Mouse (Mus musculus): ENCODE measurements at regions not wholly inside any gene's neighbourhood (a gene's known extent, or its start where the extent isn't known, plus 50 kb on each side); places are given as distances from the start of the nearest gene placed in this dataset.

DNA sequence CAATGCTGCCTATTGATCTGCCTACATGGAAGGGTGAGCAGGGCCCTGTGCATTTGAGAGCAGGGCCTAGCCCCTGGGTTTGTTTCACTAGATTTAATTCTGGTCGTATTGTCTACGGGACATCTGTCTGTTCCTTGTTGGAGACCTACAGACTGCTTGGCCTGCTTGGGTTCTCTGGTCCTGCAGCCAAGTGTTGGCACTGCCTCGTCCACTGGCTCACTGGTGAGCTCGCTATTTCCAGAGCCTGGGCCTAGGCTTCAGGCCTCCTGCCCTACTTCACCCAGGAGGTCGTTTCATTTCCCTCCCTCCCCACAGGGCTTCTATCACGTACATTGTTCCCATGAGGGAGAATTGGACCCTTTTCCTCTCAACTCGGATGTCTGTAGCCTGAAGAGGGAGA, 62.2 kb upstream of the Blcap start:
- DNase-seq (ENCODE audit: inconsistent age in 2 of 2, low spot score in 1 of 2), result no peak

DNA sequence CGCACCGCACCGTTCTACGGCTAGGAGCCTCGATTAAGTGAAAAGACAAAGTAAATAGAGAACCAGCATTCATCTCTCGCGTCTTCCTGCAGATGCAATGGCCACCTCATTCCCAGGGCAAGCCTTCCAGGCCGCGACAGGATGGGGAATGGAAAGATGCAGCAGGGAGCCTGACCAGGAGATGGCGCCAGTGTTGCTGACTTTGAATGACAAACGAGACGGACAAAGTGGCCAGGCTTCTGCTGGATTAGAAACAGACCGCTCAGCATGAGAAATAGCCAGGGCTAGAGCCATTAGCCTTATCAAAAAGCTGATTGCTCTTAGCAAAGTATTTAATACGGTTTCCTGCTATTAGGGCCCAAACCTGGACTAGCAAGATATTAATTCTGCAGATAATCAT, 64.6 kb upstream of the Blcap start:
- peak; percentile 85 to 96 for DNase-seq (ENCODE audit: inconsistent age in 2 of 2, low spot score in 1 of 2)

GRCm38 (mm10) chr2:157640873-157641272, 69.8 kb upstream of the Blcap start:
- DNase-seq (ENCODE audit: inconsistent age in 2 of 2, low spot score in 1 of 2), result peak in 1 of 2 experiments; percentile 32

DNA sequence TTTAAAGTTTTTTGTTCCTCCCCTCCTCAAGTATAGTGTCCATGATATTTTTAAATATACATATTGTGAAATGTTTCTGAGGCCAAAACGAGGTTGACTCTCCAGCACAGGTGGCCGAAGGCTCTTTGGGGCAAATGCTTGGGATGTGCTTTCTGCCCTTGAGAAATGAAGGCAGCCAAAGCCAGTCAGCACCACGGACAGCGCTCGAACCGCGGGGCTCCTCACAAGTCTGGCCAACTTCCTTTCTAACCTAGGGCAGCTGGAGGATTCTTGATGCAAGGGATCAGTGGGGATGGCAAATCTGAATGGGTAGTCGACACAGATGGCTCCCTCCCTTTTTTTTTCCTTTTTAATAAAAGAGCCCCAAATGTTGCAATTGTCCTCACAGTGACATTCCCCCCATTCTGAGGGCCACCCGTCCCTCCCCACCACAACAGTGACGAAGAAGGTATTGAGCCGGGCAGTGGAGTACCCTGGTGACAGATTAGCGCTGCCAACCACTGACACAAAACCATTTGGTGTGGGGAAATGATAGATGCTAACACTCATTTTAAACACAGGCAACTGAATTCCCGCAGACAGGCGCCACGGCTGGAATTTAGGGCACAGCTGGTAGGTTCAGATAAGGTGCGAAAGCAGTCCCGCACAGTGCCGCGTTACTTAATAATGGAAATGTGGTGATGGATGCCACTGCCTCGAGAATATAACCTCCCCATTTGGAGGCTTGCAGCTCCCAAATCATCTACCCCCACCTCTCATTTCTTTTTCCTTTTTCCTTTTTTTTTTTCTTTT, 73.4 kb upstream of the Ctnnbl1 start:
- DNase-seq (ENCODE audit: inconsistent age in 2 of 2, low spot score in 1 of 2), result peak; percentile 24 to 76

DNA sequence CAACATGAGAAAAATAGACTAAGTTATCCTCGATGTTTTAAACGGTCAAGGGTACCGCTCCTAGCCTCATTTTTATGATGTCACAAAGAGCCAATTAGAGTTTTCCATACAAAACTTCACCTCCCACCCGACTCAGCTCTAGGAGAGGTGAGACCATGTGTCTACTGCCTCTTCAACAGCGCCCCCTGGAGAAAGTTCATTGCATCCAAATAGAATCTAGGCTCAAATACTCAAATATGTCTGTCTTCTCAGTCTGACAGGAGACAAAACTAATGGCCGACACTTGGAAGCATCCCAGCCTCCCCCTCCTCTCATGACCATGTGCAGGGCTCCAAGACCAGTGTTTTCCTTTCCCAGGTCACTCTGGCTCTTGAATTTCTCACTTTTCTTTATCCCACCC, 72.7 kb upstream of the Ctnnbl1 start:
- DNase-seq (ENCODE audit: inconsistent age in 2 of 2, low spot score in 1 of 2), result no peak

DNA sequence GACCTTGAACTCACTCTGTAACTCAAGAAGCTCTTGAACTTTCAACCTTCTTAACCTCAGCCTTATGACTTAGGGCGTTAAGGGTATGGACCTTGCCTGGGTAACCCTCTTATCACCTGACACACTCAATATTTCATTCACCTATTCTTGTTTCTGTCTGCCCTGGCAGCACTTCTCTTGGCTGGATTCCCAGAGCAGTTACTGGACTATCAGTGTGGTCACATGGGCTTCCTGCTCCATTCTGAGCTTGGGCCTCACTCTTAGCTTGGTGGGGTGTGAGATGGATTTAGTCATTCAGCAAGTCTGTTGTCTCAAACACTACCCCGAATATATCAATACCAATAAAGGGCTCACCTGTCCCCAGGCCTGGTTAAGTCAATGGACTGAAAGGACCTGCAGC, 67.0 kb upstream of the Ctnnbl1 start:
- DNase-seq (ENCODE audit: inconsistent age in 2 of 2, low spot score in 1 of 2), result peak in 1 of 2 experiments; percentile 13

- no peak for DNase-seq (ENCODE audit: inconsistent age in 2 of 2, low spot score in 1 of 2)
Observed at GRCm38 (mm10) chr2:157674906-157675305, 62.3 kb upstream of the Ctnnbl1 start.

DNA sequence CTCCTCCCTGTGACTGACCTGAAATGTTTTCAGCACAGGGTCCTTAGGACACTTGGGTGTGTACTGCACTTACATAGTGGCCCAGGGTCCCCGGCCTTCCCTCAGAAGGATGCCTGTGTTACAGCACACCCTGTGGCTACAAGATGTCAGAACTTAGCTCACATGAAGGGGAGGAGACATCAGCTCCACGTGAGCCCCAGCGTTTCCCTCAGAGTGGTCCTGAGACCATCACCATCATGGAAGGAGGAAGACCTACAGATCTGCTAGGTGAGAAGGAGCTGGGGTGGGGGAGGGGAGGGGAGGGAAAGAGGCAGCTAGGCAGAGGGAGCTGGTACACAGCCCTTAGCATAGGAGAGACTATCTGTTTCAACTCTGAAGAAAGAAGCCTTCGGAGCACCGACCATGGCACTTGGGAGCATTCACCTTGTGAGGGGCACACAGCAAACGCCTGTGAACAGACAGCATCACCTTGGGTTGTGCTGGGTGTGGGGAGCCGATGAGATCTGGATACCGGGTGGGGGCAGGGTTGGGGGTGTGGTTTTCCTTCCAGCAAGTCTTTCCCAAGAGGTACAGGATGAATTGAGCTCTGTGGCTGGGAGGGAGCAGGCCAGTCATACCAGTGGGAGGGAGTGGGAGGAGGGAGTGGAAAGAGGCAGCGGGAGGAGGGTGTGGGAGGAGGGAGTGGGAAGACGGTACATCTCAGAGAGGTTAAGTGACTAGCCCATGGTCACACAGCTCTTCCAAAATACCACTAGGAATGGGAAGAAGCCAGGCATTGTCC, 60.6 kb upstream of the Ctnnbl1 start:
- no peak for DNase-seq (ENCODE audit: inconsistent age in 2 of 2, low spot score in 1 of 2)

DNA sequence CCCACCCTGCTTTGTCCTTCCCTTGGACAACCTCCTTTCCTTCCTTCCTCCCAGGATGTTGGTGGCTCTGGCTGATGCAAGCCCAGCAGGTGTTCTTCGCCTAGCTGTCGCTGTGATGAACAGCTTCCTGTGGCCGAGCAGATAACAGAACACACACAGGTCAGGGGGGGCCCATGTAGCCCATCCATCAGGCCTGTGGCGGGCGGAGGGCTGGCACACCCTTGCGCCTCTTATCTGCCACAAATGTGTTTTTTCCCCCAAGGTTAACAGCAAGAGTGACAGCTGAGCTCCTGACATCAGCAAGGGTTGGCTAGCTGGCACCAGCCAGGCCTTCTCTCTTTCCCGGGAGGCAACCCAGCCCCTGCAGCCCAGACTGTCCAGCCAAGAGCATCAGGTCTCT, 59.9 kb upstream of the Ctnnbl1 start:
- peak; percentile 54 to 66 for DNase-seq (ENCODE audit: inconsistent age in 2 of 2, low spot score in 1 of 2)

DNA sequence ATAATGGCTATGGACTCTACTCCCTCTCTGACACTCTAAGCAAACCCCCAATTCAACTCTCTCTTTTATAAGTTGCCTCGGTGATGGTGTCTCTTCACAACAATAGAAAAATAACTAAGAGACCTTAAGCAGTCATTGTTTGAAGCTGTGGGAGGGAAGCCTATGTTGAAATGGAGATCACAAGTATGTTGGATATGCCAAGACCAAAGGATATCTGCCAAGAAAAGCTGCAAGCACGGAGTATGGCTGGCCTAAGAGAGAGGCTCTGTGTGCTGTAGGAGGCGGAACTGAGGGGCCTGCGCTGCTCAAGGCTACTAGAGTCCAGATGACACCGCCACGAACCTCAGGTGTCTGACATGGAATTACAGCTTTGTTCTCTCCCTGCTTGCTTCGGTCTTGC, 55.3 kb upstream of the Ctnnbl1 start:
- DNase-seq (ENCODE audit: inconsistent age in 2 of 2, low spot score in 1 of 2), result no peak
